Mouse (Mus musculus) fat pad, adult 2 months (tissue): ENCODE data around the gene Manbal.

Experiments
- DNase-seq: peaks from one replicate; pipeline ENCODE4 v3.0.0-alpha.2; 2011; ENCODE audit warnings: low read depth, low spot score; ENCODE audit errors: extremely low read depth

Manbal gene

DNA sequence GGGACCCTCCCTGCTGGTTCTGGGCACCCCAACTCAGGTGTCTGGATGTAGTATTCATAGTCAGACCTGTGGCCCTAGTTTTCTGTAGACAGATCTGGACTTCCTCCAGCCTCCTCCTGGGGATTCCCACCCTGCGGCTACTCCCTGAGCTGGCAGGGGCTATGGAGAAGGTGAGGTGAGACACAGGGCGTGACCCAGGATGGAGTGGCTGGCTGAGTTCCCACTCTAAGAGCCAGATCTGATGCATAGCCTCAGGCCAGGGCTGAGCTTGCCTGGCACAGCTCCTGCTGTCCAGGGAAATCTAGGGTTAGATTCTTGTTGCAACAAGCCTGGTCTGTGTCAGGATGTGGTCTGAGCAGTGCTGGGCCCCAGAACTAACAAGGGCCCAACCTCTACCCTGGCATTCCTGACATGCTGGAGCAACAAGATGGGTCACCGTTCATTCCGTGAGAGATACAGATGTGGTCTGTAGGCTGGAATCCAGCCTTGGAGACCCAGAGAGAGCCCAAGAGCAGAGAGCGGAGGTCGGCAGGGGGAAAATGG lies 43.8 kb downstream of the Manbal start:
- no peak for DNase-seq

DNA sequence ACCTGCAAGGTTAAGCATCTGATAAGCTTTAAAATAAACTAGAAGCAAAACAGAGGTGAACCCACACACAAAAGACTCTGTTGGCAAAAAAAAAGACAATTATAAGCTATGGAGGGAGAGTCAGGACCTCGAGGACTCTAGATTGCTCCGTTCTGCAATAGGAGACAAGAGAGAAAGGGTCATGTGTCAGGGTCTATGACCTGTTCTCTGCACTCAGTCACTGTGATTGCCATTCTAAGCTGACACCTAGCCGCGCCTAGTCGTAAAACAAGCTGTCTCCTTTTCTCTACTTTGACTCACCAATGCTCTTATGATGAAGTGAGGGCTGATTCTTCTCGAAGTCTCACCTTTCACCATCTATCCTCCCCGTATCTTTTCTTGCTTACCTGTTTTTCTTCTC lies 45.1 kb downstream of the Manbal start:
- DNase-seq: no peak

DNA sequence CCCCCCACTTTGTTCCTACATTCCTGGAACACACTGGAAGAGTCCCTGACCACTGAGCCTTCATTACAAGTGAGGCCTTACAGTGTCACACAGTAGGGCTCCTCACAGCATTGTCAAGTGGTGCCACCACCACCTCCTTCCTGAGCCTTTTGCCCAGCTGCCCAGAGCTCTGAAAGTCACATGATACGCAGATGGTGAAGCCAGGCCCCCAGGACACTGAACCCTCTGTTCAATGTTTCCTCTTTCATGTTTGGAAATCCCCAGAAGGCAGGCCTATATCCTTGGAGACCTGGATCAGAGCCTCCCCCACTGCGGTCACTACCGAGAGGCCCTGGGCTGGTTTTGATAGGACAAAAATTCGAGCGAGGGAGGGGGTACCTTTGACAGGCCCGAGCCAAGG lies 49.8 kb downstream of the Manbal start:
- no peak for DNase-seq

DNA sequence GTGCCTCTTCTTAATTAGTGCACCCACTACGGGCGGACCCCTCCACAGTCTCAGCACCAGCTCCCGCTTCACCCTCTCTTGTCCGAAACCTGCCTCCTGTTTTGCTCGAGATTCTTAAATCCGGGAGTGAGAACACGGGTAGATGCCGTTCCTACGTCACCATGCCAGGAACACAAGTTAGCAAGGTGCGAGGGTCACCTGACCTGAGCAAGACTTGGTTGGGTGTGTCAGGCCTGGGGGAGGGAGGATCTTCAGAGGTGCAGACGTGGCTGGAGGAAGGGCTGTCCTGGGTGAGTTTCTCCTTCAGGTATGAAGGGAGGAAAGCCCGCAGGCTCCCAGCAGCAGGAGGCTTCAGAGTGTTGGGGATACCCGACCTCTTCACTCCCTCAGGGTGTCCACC lies 50.8 kb downstream of the Manbal start, which contains the start of gene Src:
Src (plus strand) TSS at position 239 of the 400 bp plus-strand sequence.
- DNase-seq: no peak

DNA sequence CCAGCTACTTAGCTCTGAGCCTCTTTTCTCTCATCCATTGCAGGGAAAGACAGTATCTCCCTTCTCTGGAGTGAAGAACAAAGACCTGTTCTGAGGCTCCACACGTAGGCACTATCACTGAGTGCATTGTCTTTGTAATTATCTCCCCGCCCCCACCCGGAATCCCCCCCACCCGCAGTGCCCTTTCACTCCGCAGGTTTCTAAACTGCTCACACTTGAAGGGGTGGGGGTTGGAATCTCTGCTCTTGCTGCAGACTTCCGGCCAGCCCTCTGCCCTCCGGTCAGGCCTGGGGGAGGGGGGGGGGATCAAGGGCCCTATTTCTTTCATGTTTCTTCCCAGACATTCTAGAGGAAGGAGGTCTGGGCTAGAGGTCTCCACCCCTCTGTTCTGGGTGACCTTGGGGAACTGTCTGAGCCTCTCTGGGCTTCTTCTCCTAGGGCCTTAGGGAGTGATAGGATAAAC lies 51.2 kb downstream of the Manbal start:
- DNase-seq: no peak

DNA sequence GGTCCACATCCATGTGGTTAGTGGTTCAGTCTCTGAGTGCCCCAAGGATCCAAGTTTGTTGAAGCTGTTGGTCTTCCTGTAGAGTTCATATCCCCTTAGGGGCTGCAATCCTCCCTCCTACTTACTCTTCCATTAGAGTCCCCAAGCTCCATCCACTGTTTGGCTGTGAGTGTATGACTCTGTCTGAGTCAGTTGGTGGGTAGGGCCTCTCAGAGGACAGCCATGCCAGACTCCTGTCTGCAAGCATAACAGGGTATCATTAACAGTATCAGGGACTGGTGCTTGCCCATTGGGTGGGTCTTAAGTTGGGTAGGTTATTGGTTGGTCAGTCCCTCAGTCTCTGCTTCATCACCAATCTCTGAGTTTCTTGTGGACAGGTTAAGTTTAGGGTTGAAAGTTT lies 52.1 kb downstream of the Manbal start:
- no peak for DNase-seq

DNA sequence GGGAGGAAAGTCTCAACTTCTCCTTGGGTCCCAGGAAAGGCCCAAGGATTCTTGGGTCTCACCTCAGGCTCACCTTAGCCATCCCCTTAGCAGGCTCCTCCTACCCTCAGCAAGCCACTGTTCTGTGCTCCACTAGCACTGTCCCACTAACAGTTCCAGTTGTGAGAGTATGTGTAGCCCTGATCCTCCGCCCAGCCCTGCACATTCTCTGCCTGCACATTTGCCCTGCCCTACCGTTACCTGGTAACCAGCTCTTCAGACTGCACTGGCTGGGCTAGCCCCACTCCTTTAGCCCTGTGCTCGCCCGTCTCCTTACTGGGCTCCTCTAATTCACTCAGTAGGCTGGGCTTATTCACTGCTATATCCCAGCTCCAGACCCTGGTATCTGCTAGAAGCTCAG lies 53.0 kb downstream of the Manbal start:
- no peak for DNase-seq

DNA sequence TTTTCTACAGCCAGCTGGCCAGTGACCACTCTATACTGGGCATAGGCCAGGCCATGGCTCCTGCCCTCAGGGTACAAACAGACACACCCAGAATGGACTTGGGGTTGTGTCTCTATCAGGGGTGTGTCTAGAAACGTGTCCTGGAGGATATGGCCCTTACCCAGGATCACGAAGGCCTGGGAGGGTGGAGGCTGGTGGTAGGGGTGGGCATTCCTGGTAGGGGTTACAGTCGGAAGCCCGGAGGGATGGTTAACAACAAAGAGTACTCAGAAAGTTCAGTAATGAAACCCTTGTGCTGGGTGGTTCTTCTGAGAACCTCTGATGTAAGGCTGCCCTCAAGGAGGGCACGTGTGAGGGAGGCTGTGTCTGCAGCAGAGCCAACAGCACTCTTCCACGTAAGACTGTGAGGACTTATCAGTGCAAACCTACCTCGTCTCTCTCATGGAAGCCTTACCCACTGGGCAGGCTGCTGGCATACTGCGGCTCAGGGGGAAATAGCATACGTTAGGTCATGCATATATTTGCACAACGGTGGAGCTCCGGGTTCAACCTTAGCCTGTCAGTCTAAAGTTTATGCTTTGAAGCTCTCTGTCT lies 54.8 kb downstream of the Manbal start:
- DNase-seq: no peak

DNA sequence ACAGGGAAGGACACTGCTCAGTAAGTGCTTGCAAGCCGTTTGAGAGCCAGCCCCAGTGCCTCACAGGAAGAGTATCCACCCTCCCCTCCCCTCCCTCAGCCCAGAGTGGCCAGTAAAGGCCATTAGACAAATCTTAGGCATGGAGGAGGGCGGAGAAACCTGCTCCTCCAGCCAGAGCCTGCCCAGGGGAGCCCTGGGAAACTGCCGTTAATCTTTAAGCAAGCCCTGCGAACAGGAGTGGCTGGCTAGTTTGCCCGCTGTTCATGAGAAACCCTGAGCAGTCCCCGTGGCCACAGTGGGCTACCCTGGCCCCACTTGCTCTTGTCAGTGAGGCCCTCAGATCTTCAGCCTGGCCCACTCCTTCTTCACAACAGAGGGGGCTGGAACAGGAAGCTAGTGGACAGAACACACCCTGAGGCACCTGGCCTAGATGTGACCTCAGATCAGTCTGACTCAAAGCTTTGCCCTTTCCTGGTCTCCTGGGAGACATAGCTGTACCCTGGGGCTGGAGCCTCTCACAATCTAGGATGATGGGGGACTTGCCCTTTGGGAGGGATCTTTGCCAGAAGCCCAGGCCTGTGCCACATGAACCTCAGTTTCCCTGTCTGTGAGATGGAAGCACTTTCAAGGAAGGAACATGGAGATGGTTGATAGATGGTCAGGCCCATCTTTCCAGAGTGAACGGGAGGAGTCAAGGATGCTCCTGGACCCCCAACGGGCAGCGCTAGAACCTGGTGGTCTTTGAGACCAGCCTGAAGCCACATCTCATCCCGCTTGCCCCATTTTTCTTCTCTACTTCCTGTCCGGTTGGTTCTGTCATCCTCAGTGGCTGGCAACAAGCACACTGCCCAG lies 55.7 kb downstream of the Manbal start:
- DNase-seq: no peak

DNA sequence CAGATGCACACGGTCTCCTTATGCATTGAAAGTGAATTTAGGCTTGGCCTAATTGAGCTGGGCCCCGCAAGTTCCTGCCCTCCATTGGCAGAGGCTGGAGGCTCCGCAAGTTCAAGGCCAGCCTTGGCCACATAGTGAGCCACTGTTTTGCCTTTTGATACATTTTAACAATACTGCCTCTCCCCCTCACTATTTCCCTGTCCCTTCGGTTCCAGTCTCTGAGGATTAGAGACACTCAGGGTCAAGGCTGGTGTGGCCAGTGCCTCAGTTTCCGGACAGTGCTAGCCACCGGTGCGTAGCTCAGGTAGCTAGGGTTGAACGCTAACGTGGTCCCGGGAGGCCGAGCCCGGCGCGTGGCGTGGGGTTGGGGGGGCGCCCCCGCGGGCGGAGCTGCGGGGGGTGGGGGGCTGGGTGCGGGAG lies 56.3 kb downstream of the Manbal start:
- no peak for DNase-seq

DNA sequence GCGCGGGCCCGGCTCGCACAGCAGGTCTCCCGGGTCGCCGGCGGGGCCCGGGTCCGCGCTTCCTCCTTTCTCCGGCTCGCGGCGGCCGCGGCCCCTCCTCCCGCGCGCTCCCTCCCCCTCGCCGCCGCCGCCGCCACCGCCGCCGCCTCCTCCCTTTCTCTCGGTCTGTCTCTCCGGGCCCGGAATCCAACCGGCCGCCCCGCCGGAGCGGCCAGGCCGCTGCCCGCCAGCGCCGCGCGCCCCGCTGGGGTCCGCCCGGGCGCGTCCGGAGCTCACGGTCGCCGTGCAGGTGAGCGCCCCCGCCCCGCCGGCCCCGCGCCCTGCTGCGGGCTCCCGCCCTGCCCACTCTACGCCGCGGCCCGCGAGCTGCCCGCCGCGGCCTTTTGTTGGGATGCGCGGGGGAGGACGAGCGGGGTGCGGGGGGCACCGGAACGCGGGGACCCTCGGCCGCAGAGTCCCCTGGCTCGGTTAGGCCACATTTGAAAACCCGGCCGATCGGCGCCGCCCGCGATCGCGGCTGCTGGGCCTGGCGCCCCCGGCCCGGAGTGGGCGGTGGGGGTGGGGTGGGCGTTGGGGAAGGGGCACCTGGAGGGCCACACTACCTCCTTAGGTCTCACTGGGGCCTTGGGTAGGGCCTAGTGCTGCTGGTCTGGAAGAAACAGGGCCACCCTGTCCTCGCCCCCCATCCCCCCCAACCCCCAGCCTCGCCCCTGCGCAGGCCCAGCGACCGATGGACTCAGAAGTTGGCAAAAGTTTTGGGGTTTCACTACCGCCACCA lies 56.9 kb downstream of the Manbal start:
- no peak for DNase-seq

DNA sequence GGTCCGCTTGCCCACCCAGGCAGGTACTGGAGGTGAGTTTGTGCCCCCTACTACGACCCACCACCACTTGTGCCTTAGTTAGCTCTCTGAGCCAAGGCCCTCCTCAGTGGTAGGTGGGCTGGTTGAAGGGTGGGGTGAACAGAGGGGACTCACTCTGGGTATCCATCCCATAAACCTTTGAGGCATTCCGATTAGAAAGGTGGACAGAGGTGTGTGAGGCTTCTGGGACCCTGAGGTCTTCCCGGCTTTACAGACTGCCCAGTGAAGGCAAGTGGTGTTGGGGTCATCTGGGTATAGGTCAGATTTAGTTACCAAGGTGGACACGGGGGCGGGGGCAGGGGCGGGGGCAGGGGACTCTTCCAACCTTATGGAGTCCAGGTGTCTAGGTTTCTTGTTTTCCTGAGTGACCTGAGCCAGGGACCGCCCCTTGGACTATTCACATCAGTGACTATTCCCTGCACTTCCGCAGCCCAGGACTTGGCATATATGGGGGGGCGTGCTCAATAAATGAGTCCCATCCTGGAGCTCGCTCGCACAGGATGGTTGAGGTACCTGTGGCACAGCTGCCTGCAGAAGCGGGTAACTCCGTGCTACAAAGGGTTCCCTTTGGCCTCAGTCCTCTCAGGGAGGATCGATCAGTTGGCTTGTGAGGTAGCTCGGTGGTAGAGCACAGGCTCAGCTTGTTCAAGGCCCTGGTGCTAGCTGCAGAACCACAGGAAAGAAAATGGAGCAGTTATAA lies 57.7 kb downstream of the Manbal start:
- no peak for DNase-seq

DNA sequence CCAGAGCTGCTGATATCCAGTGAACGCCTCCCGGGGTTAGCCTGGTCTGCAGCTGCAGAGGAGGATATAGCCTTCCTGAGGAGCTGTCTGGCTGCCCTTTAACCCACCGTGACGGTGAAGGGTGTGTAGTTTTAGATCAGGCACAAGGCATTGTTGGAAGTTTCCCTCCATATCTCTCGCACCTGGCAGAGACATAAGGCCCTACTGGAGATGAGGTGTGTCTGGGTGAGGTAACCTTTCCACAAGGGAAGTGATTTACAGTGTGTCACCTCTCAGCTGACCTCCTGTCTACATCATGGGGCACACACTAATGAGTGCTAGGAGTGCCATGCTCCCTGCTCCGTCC lies 58.2 kb downstream of the Manbal start:
- no peak for DNase-seq

DNA sequence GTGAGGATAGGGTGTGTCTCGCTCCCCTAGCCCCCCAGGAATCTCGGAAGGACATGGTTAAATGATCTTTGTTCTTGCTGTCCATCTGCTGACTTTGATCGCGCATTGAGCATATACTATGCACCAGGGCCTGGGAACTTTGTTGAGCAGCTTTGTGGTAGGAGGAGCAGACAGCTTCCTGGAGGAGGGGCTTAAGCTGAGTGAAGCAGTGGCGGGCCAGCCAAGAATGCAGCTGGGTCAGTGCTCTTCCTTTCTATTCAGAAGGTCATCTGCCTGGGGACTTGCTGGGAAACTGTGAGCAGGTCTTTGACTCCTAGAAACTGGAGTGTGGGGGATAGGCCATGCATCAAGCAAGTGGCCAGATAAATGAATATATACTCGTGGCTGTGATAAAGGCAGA lies 58.8 kb downstream of the Manbal start:
- DNase-seq: no peak

DNA sequence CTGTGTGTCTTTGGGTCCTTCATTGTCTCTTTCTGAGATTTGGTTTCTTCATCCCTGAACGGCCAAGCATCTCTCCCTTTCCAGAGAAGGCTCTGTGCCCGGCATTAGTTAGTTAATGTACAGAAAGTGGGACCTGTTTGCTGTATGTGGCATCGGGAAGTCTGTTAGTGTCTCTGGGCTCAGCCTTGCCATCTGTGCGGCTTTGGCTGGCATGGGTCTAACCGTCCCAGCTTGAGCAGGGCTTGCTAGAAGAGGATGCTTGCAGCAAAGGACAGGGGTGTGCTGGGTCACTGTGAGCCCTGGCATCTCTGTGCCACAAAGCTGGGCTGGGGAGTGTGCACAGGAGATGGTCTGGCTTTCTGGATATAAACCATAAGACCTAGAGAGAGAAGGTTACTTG lies 59.8 kb downstream of the Manbal start:
- DNase-seq: no peak

DNA sequence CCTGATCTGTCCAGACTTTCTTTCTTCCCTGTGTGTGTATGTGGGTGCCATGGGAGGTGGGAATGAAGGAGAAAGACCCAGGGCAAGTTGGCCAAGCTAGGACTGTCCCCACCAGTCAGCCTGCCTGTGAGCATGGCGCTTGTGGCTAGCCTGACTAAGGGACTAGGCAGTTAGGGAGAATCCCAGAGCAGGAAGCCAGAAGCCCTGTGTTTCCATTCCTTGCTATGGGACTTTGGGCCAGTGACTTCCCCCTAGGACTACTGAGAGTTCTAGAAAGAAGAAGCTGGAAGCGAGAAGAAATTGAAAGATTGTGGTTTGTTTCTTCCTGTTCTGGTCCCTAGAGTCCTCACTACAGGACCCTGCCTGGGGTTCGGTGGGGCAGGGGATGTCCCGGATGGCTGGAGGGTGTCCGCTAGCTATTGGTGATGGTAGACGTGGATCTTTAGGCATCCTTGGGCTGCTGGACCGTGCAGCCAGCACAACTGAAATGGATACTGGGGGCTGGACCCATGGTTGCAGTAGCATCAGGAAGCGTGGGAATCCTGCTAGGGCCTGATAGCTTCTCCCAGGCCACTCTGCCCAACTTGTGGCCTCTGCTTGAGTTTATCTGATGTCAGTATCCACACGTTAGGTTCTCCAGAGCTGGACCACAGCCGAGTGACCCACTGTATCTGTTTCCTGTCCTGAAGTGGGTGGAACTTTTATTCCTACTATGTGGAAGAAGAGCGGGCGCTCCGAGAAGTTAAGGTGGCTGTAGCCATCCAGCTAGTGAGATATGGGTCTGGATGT lies 61.2 kb downstream of the Manbal start:
- no peak for DNase-seq

DNA sequence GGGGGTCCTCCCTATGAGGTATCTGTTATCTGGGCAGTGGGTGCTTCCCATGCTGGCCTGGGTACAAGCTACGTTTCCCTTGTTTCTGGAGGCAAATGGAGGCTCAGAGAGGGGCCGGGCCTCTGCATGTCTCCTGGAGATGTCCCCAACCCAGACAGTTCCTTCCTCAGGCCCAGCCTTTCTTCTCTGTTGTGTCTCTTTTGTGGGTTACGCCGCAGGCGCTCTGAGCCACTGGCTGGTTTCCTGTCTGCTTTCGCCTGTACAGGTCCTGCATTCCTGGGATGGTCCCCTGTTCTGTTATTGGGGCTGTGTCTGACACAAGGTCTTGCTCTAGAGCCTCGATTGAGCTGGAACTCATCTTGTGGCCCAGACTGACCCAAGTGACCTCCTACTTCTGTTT lies 62.3 kb downstream of the Manbal start:
- DNase-seq: no peak

DNA sequence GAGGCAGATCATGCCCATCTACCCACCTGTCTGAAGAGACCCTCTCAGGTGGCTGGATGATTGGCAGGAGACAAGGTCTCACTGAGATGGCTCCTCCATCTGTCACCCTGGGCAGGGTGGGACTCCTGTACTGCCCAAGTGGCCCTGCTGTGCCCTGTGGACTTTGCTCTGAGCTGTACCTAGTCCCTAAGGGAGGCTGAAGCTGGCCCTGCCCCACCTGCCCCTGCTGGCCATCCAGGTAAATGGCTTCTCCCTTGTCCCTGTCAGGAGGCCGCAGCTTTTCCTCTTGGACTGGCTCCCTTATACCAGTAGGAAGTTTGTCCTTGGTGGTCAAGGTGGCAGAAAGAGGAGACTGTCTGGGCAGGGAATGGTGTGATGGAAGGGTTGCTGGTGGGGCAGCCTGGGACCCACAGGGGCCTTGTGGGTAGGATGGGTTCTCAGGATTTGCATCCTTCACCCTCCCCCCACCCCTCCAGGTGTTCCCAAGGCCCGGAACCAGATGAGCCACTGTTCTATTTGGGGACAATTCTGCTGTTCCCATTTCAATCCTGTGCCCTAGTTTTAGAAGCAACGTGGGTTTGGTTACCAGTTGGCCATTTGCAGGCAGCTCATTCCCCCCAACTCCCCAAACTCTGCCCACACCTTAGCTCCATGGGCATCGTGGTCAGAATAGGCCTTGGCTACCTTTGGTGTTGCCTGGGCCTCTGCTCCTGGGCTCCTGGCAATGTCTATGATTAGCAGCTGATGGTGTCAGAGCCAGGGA lies 63.5 kb downstream of the Manbal start:
- DNase-seq: no peak

DNA sequence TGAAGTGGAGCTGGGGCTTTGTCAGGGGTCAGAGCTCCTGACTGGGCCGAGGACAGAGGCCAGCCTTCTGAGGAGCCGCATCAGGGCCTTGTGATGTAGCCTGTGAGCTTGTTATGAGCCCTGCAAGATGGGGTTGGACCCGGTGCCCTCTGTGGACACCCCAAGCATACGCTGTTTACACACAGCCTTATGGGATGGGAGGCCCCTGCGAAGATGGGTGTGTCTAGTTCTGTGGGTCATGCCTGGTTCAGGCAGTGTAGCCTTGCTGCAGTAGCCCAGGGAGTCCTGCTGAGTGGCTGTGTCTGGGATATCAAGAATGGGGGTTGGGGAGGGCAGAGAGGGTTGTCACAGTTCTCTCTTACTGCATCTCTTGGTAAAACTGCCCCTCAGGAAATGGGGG lies 64.5 kb downstream of the Manbal start:
- DNase-seq: no peak
